Mouse (Mus musculus): ENCODE results near the gene Kcnh1. TPM values are rescaled to one million over a fixed set of nuclear protein-coding genes. Genes with fewer than 3 reads are reported as not detected.

The Kcnh1 gene
- polyA plus RNA-seq, 1 experiment from 2014 or later = 0.81 TPM

DNA sequence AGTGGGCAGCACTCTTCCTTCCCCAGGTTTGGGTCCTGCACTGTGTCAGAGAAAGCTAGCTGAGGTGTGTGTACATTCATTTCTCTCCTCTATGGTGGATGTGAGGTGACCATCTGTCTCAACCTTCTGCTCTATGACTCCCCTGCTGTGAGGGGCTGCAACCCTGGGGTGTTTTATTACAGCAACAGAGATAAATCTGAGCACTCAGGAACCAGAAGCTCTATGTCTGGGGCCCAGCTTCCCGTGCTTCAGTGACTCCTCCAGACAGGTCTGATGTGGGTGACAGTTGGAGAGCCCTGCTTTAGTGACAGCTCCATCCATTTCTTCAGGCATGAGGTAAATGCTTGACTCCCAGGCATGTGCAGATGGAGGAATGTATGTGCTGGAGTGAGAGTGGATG lies 12.4 kb downstream of the Kcnh1 start:
- H3K9ac ChIP-seq = no peak overlapping the region
- no peak overlapping the region for H3K4me2 ChIP-seq
- no peak overlapping the region for H3K4me3 ChIP-seq
- ATAC-seq = no peak
- 52% methylated on average over 1 of the region's 1 CpGs for WGBS
- H3K36me3 ChIP-seq (ENCODE audit: poor library complexity, severe bottlenecking) = no peaks in the 10 kb centered on the region
- no peaks in the 10 kb centered on the region for H3K27me3 ChIP-seq
- peaks cover under 1% of the 10 kb centered on the region; the same call in 1 of the 2 replicates for H3K4me1 ChIP-seq
- H3K27ac ChIP-seq = no peak overlapping the region
- H3K9me3 ChIP-seq (replicated peaks) = no peaks in the 10 kb centered on the region

DNA sequence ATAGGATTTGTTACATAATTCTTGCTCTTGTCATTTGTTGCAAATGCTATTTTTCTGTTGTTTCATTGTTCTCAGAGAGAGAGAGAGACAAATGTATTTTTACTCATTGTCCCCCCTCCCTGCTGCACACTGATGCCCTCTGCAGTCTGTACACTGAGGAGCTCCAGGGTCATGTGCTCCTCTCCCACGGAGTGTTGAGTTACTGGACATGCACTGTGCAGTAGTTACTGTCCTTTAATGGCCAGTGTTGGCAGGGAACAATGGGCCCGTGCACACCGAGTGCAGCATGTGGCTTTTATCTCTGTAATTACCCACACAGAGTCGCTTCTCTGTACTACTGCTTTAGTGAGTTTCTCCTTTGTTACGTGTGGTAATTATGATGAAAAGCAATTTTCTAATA lies 17.4 kb downstream of the Kcnh1 start:
- Histone ChIP-seq H3K36me3 (ENCODE audit: poor library complexity, severe bottlenecking) (no peaks in the 10 kb centered on the region), H3K4me1 (peaks cover 6% of the 10 kb centered on the region; the same call in 1 of the 2 replicates), H3K27ac (no peak overlapping the region), H3K4me2 (no peak overlapping the region), H3K9ac (no peak overlapping the region), H3K9me3 (replicated peaks) (no peaks in the 10 kb centered on the region), H3K4me3 (no peak overlapping the region), H3K27me3 (no peaks in the 10 kb centered on the region)
- 34% methylated on average over 5 of the region's 5 CpGs for WGBS
- no peak for ATAC-seq

DNA sequence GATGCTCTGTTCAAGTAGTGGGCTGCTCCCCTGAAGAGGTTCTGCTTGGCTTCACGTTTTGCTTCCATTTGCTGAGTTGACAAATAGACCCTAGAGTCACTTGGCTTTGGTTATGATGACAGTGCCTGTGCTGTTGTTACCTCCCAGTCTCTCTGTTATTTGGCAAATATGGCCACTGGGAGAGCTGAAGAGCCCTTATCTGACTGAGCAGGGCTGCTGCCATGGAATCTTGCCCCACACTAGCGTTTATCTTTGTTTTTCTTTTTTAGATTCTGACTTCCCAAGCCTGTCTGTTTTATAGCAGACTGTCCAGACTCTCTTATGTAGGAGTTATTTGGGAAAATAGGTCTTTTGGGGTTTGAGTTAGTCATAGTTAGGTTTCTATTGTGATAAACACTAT lies 21.9 kb downstream of the Kcnh1 start:
- Histone ChIP-seq H3K27me3 (no peaks in the 10 kb centered on the region), H3K4me3 (no peak overlapping the region), H3K27ac (no peak overlapping the region), H3K36me3 (ENCODE audit: poor library complexity, severe bottlenecking) (no peaks in the 10 kb centered on the region), H3K4me2 (no peak overlapping the region), H3K9ac (no peak overlapping the region), H3K4me1 (peaks cover 6% of the 10 kb centered on the region; the same call in 1 of the 2 replicates), H3K9me3 (replicated peaks) (no peaks in the 10 kb centered on the region)
- 83% methylated on average over 2 of the region's 2 CpGs for WGBS
- ATAC-seq = no peak

DNA sequence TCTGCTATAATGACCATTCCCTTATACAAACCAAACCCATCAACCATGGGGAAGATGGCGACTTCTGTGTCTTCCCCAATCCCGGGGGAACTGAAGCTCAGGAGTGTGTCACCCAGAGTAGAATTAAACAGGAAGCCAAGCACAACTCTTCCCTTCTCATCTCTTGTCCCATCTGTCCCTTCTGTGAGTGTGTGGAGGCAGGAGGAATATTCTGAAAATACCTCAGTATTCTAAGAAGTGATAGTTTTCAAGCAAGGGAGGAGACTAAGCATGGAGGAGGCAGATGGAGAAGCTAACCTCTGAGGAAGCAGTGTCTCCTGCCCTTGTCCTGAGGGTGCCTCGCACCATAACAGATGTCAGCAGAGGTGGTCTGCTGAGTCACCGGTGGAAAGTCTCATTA lies 24.1 kb downstream of the Kcnh1 start:
- Histone ChIP-seq H3K27ac (no peak overlapping the region), H3K9me3 (replicated peaks) (no peaks in the 10 kb centered on the region), H3K4me3 (no peak overlapping the region), H3K27me3 (no peaks in the 10 kb centered on the region), H3K36me3 (ENCODE audit: poor library complexity, severe bottlenecking) (no peaks in the 10 kb centered on the region), H3K4me2 (no peak overlapping the region), H3K9ac (no peak overlapping the region), H3K4me1 (no peaks in the 10 kb centered on the region)
- no peak for ATAC-seq
- WGBS = 95% methylated on average over 4 of the region's 4 CpGs

DNA sequence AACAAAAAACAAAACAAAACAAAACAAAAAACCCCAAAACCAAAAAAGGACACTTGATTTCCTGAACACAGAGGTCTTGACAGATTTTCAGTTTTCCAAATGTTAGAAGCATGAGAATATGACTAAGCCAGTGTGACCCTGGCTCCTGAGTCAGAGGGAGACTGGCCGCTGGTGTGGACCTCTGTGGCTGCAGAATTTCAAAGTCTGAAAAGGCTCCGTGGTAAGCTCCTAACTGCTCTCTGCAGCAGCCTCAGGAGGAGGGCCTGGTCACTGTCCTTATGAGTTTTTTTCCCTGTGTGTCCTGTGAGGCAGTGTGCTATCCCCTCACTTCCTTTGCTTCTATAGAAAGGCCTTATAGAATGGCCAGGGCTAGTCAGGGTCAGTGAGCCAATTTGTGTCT lies 29.6 kb downstream of the Kcnh1 start:
- Histone ChIP-seq H3K9me3 (replicated peaks) (no peaks in the 10 kb centered on the region), H3K4me3 (no peak overlapping the region), H3K4me1 (no peaks in the 10 kb centered on the region), H3K27me3 (no peaks in the 10 kb centered on the region), H3K4me2 (no peak overlapping the region), H3K36me3 (ENCODE audit: poor library complexity, severe bottlenecking) (no peaks in the 10 kb centered on the region), H3K9ac (no peak overlapping the region), H3K27ac (no peak overlapping the region)
- ATAC-seq = no peak
- WGBS = 67% methylated on average over 2 of the region's 2 CpGs

DNA sequence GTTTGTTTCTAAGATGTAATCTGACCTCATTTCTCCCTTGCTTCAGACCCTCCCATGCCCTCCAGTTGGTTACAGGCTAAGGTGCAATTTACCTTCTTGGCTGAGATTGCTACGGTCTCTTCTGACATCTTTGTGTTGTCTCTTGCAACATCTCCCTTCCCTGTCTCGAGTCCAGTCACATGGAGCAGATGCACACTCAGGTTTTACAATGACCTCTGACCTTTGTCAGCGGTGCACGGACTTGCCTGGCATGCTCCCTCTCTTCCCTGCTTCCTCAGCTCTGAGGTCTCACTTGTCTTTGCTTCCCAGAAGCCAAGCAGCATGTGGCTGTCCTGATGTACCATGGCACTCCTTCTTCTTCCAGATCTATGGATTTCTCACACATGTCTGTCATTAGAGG lies 33.6 kb downstream of the Kcnh1 start:
- Histone ChIP-seq H3K36me3 (ENCODE audit: poor library complexity, severe bottlenecking) (no peaks in the 10 kb centered on the region), H3K4me3 (no peak overlapping the region), H3K9ac (no peak overlapping the region), H3K27me3 (no peaks in the 10 kb centered on the region), H3K4me2 (no peak overlapping the region), H3K27ac (no peak overlapping the region), H3K9me3 (replicated peaks) (peaks cover 8% of the 10 kb centered on the region), H3K4me1 (no peaks in the 10 kb centered on the region)
- ATAC-seq = no peak
- WGBS = 63% methylated on average over 4 of the region's 4 CpGs

DNA sequence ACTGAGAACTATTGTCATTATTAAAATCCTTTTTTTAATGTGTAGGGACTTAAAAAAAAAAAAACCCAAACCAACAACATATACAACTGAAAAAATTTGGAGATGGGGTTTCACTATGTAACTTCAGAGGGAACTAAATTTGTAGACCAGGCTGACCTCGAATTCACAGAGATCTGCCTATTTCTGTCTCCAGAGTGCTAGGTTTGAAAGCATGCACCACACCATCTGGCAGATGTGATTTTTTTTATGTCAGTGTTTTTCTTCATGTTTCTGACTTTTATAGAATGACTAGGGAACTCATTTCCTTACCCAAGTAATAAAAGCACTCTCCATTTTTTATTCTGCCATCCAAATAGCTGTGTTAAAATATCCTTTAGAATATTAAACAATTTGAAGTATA lies 42.1 kb downstream of the Kcnh1 start:
- H3K4me1 ChIP-seq = no peaks in the 10 kb centered on the region
- no peaks in the 10 kb centered on the region for H3K27me3 ChIP-seq
- H3K4me3 ChIP-seq = no peak overlapping the region
- H3K36me3 ChIP-seq (ENCODE audit: poor library complexity, severe bottlenecking) = no peaks in the 10 kb centered on the region
- ATAC-seq = no peak
- H3K27ac ChIP-seq = no peak overlapping the region
- peaks cover 8% of the 10 kb centered on the region for H3K9me3 ChIP-seq (replicated peaks)
- H3K9ac ChIP-seq = no peak overlapping the region
- 74% methylated on average over 1 of the region's 1 CpGs for WGBS
- no peak overlapping the region for H3K4me2 ChIP-seq

DNA sequence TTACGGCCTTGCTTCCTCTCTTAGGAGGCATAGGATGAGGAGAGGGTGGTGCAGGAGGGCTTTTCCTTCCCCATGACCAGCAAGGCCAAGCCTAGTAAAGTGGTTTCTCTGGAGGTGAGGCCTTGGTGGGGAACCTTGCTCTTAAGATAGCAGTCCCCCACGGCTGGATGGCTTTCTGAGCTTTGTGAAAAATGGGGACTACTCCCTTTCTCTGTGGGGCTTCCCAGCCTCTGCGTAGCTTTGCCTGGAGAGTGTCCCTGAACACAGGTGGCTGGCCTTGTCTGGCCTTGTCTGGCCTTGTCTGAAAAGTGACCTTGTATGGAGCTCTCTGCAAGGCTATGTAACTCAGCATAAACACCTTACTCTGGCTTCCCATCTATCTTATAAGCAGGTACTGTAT lies 56.3 kb downstream of the Kcnh1 start:
- ATAC-seq = no peak
- Histone ChIP-seq H3K9me3 (replicated peaks) (no peaks in the 10 kb centered on the region), H3K4me3 (no peak overlapping the region), H3K27ac (no peak overlapping the region), H3K27me3 (no peaks in the 10 kb centered on the region), H3K36me3 (ENCODE audit: poor library complexity, severe bottlenecking) (no peaks in the 10 kb centered on the region), H3K4me1 (no peaks in the 10 kb centered on the region), H3K9ac (no peak overlapping the region), H3K4me2 (no peak overlapping the region)
- WGBS = 72% methylated on average over 3 of the region's 3 CpGs

DNA sequence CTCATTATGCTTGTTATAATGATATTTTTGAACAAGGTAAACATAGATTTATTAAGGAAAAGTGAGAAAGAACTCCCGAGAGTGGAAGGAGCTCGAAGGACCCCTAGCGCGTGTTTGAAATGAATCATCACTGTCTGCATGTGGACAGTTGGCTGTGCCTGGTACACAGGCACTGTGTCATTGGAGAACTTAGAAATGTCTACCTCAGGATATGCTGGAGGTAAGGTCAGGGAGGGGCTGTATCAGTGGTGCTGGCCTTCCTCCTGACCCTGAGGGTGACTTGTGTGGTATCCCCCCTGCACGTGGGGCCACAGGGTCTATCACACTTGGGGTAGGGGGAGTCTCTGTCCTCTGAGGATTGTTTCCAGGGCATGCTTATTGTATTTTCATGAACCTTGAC lies 68.6 kb downstream of the Kcnh1 start:
- H3K9me3 ChIP-seq (replicated peaks) = no peaks in the 10 kb centered on the region
- H3K27ac ChIP-seq = no peak overlapping the region
- no peaks in the 10 kb centered on the region for H3K36me3 ChIP-seq (ENCODE audit: poor library complexity, severe bottlenecking)
- WGBS = 86% methylated on average over 5 of the region's 5 CpGs
- no peaks in the 10 kb centered on the region for H3K27me3 ChIP-seq
- no peaks in the 10 kb centered on the region for H3K4me1 ChIP-seq
- H3K4me3 ChIP-seq = no peak overlapping the region
- no peak for ATAC-seq
- no peak overlapping the region for H3K4me2 ChIP-seq
- no peak overlapping the region for H3K9ac ChIP-seq

DNA sequence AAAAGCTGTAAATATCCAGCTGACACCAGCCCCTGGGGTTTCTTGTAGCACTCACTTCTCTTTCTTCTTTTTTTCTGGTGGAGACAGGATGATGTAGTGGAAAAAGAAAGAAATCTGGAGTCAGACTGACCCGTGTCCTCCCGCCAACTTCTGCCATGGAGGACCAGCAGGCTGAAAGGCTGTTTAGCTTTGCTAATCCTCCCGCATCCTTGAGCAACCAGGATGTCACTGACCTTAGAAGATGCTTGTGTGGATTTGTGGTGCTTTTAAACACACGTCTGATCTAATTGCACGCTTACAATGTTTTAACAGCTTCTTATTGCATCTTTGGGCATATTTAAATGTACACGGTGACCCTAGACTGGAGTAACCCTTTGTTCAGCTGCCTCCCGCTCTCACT lies 69.0 kb downstream of the Kcnh1 start:
- H3K36me3 ChIP-seq (ENCODE audit: poor library complexity, severe bottlenecking) = no peaks in the 10 kb centered on the region
- no peak for ATAC-seq
- no peak overlapping the region for H3K4me2 ChIP-seq
- H3K4me1 ChIP-seq = no peaks in the 10 kb centered on the region
- no peak overlapping the region for H3K27ac ChIP-seq
- H3K27me3 ChIP-seq = no peaks in the 10 kb centered on the region
- no peaks in the 10 kb centered on the region for H3K9me3 ChIP-seq (replicated peaks)
- no peak overlapping the region for H3K9ac ChIP-seq
- 74% methylated on average over 7 of the region's 7 CpGs for WGBS
- no peak overlapping the region for H3K4me3 ChIP-seq

DNA sequence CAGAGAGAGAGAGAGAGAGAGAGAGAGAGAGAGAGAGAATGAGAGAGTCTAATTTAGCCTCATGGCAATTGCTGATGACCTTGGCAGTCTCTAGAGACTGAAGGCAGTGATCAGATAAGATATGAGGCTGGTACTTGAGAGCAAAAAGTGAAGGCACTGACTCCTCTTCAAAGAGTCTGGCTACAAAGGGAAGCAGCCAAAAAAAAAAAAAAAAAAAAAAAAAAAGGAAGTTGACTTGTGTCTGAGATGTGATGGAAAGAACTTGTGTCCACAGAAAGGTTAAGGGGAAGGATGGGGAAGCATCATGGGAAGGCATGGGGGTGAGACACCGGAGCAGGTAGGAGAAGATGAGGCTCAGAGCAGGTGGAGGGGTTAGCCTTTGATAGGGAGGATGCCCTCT lies 75.1 kb downstream of the Kcnh1 start:
- Histone ChIP-seq H3K36me3 (ENCODE audit: poor library complexity, severe bottlenecking) (no peaks in the 10 kb centered on the region), H3K27me3 (no peaks in the 10 kb centered on the region), H3K27ac (no peak overlapping the region), H3K4me2 (no peak overlapping the region), H3K9ac (no peak overlapping the region), H3K4me3 (no peak overlapping the region), H3K4me1 (no peaks in the 10 kb centered on the region), H3K9me3 (replicated peaks) (no peaks in the 10 kb centered on the region)
- ATAC-seq = no peak
- WGBS = 96% methylated on average over 1 of the region's 1 CpGs

DNA sequence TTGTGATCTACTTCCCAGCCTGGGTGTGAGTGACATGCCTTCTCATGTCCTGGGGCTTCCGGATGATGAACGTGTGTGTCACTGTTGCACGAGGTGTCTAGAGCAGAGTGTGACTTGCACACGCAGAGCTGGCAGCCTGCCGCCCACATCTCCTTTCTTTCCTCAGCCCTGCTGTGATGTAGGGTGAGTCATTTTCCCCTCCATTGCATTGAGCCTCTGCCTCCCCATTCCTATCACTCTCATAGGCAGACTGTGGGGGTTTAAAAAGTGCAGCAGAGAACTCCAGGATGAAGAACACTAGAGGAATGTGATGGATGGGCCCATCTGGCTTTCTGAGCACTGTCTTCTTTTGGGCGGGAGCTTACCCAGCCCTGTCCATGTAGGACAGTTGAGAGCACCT lies 76.4 kb downstream of the Kcnh1 start:
- H3K4me1 ChIP-seq = no peaks in the 10 kb centered on the region
- H3K4me3 ChIP-seq = no peak overlapping the region
- H3K9ac ChIP-seq = no peak overlapping the region
- H3K27me3 ChIP-seq = no peaks in the 10 kb centered on the region
- 89% methylated on average over 6 of the region's 6 CpGs for whole genome bisulfite sequencing
- H3K27ac ChIP-seq = no peak overlapping the region
- no peaks in the 10 kb centered on the region for H3K36me3 ChIP-seq (ENCODE audit: poor library complexity, severe bottlenecking)
- ATAC-seq = no peak
- no peak overlapping the region for H3K4me2 ChIP-seq
- no peaks in the 10 kb centered on the region for H3K9me3 ChIP-seq (replicated peaks)

DNA sequence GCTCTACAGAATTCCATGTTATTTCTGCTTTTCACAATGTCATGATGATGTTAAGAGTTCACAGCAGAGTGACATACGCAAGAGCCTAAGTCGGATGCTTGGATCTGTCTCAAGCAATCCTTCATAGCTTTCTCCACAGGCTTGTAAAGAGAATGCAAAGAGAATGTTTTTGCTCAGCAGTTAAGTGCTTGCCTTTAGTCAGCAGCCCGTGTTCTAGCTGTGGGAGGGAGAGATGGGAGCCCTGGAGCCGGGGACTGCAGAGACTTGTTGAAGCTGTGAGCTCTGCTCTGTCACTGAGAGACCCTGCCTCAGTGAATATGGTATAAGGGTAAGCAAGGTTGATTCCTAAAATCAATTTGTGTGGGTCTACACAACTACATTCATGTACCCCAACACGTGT lies 78.3 kb downstream of the Kcnh1 start:
- no peak for ATAC-seq
- Histone ChIP-seq H3K36me3 (ENCODE audit: poor library complexity, severe bottlenecking) (no peaks in the 10 kb centered on the region), H3K4me2 (no peak overlapping the region), H3K9me3 (replicated peaks) (no peaks in the 10 kb centered on the region), H3K9ac (no peak overlapping the region), H3K4me1 (no peaks in the 10 kb centered on the region), H3K27ac (no peak overlapping the region), H3K27me3 (no peaks in the 10 kb centered on the region), H3K4me3 (no peak overlapping the region)
- 86% methylated on average over 5 of the region's 5 CpGs for WGBS

Data from forebrain, embryonic 13.5 days (tissue).